Mouse (Mus musculus): ENCODE measurements around the gene H2-Eb2. TPM values are rescaled to one million over a fixed set of nuclear protein-coding genes. Genes with fewer than 3 reads are reported as not detected.

H2-Eb2 gene
- polyA plus RNA-seq, 1 experiment from 2014 or later, result not detected

DNA sequence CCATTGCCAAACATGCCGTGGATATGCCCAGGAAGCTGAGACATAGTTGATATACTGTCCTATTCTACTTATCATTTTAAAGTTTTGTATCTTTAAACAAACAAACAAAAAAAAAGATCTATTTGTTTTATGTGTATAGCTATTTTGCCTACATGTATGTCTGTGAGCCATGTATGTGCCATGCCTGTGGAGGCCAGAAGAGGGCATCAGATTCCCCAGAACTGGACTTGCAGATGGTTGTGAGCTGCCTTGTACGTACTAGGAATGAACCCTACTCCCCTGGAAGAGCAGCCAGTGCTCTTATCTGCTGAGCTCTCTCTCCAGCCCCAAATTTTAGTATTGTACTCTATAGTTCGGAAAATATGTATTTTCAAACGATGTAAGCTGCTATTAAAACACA lies 63.0 kb downstream of the H2-Eb2 start:
- WGBS, result 37% methylated on average over 4 of the region's 4 CpGs
- peak; percentile 77 for TF ChIP-seq CTCF (IDR thresholded peaks at IDR 0.05; ENCODE audit: low read depth)
- TF ChIP-seq EP300 (optimal IDR thresholded peaks at IDR 0.05), result no peak
- no peaks in the 10 kb centered on the region for H3K9me3 ChIP-seq (ENCODE audit: control insufficient read depth, low read length)
- ATAC-seq (ENCODE audit: low FRiP score, low TSS enrichment), result no peak
- H3K36me3 ChIP-seq (ENCODE audit: control insufficient read depth, insufficient read depth, low read length), result no peaks in the 10 kb centered on the region
- H3K9ac ChIP-seq (ENCODE audit: low read length), result no peak overlapping the region
- no peak overlapping the region for H3K4me2 ChIP-seq (replicated peaks; ENCODE audit: low read depth)
- no peak overlapping the region for H3K27ac ChIP-seq (replicated peaks)
- peaks cover 3% of the 10 kb centered on the region; the same call in 1 of the 2 replicates for H3K27me3 ChIP-seq (ENCODE audit: control insufficient read depth, insufficient read depth, low read length)
- H3K4me1 ChIP-seq (replicated peaks; ENCODE audit: control insufficient read depth, insufficient read depth), result no peaks in the 10 kb centered on the region
- DNase-seq (ENCODE audit: low spot score), result peak; percentile 31
- H3K4me3 ChIP-seq (ENCODE audit: low read depth, low read length), result no peak overlapping the region

Other genes with a start within 250 kb of the H2-Eb2 start
- gene H2-Oa, start 233.3 kb upstream of the H2-Eb2 start, polyA plus RNA-seq (2015; fragmentation: Nextera tagmentation; extraction: Ambion mirVana), result 0.25 and 0.29 TPM in 2 replicates
- 9.1 and 9.5 TPM in 2 replicates for gene H2-DMa, start 206.1 kb upstream of the H2-Eb2 start, polyA plus RNA-seq (2015; fragmentation: Nextera tagmentation; extraction: Ambion mirVana)
- gene Brd2, start 203.0 kb upstream of the H2-Eb2 start, polyA plus RNA-seq (2015; fragmentation: Nextera tagmentation; extraction: Ambion mirVana), result 45.0 and 48.1 TPM in 2 replicates
- 0.45 and 0.53 TPM in 2 replicates for gene H2-DMb2, start 182.4 kb upstream of the H2-Eb2 start, polyA plus RNA-seq (2015; fragmentation: Nextera tagmentation; extraction: Ambion mirVana)
- 2.1 and 2.6 TPM in 2 replicates for gene H2-DMb1, start 172.6 kb upstream of the H2-Eb2 start, polyA plus RNA-seq (2015; fragmentation: Nextera tagmentation; extraction: Ambion mirVana)
- gene Tap1, start 138.1 kb upstream of the H2-Eb2 start, polyA plus RNA-seq (2015; fragmentation: Nextera tagmentation; extraction: Ambion mirVana), result 7.0 and 8.3 TPM in 2 replicates
- gene Psmb9, start 137.9 kb upstream of the H2-Eb2 start, polyA plus RNA-seq (2015; fragmentation: Nextera tagmentation; extraction: Ambion mirVana), result 11.9 and 12.8 TPM in 2 replicates
- gene Psmb8, start 127.9 kb upstream of the H2-Eb2 start, polyA plus RNA-seq (2015; fragmentation: Nextera tagmentation; extraction: Ambion mirVana), result 15.5 and 16.2 TPM in 2 replicates
- 5.8 and 5.9 TPM in 2 replicates for gene Tap2, start 122.1 kb upstream of the H2-Eb2 start, polyA plus RNA-seq (2015; fragmentation: Nextera tagmentation; extraction: Ambion mirVana)
- gene H2-Ob, start 86.8 kb upstream of the H2-Eb2 start, polyA plus RNA-seq (2015; fragmentation: Nextera tagmentation; extraction: Ambion mirVana), result 0.13 and 0.16 TPM in 2 replicates
- gene H2-Ab1, start 68.0 kb upstream of the H2-Eb2 start, polyA plus RNA-seq (2015; fragmentation: Nextera tagmentation; extraction: Ambion mirVana), result 19.3 and 20.1 TPM in 2 replicates
- gene H2-Aa, start 37.8 kb upstream of the H2-Eb2 start, polyA plus RNA-seq (2015; fragmentation: Nextera tagmentation; extraction: Ambion mirVana), result 6.8 and 8.2 TPM in 2 replicates
- 5.6 and 6.7 TPM in 2 replicates for gene H2-Eb1, start 19.8 kb upstream of the H2-Eb2 start, polyA plus RNA-seq (2015; fragmentation: Nextera tagmentation; extraction: Ambion mirVana)
- gene Btnl2, start 29.2 kb downstream of the H2-Eb2 start, polyA plus RNA-seq (2015; fragmentation: Nextera tagmentation; extraction: Ambion mirVana), result 0.13 and 0.16 TPM in 2 replicates
- gene Btnl1, start 51.5 kb downstream of the H2-Eb2 start, polyA plus RNA-seq (2015; fragmentation: Nextera tagmentation; extraction: Ambion mirVana), result 0.04 TPM in 1 of 2 replicates, not detected in the other
- gene BC051142, start 73.2 kb downstream of the H2-Eb2 start, polyA plus RNA-seq (2015; fragmentation: Nextera tagmentation; extraction: Ambion mirVana), result 0.59 and 0.86 TPM in 2 replicates
- 4.7 and 5.0 TPM in 2 replicates for gene Btnl4, start 151.7 kb downstream of the H2-Eb2 start, polyA plus RNA-seq (2015; fragmentation: Nextera tagmentation; extraction: Ambion mirVana)
- gene Btnl6, start 191.7 kb downstream of the H2-Eb2 start, polyA plus RNA-seq (2015; fragmentation: Nextera tagmentation; extraction: Ambion mirVana), result 1.1 TPM in 2 replicates
- gene Notch4, start 238.6 kb downstream of the H2-Eb2 start, polyA plus RNA-seq (2015; fragmentation: Nextera tagmentation; extraction: Ambion mirVana), result 2.4 and 3.1 TPM in 2 replicates

Measured in stomach, postnatal 0 days (tissue).